Mouse (Mus musculus) liver, embryonic 14.5 days (tissue): ENCODE measurements around the gene Fgf14. TPM values are rescaled to one million over a fixed set of nuclear protein-coding genes. Genes with fewer than 3 reads are reported as not detected.

Source experiments
- ATAC-seq: fragments of 200-750 bp; cut with Nextera tagmentation; 2 replicates; pipeline ENCODE4 v1.8.0; 2017; ENCODE audit warnings: moderate number of reproducible peaks, mild to moderate bottlenecking, moderate library complexity; ENCODE audit not compliant: insufficient read depth
- DNase-seq, 3 experiments: peaks; one replicate each; pipeline ENCODE4 v3.0.0-alpha.2; 2012 to 2013; ENCODE audit warnings: low read depth in 3 of 3, low spot score in 3 of 3
- H3K27ac ChIP-seq: fragments of 300-500 bp; sonication (generic); 2 replicates; pipeline ENCODE4 v1.5.1; 2014; ENCODE audit warnings: moderate library complexity, mild to moderate bottlenecking, control low read depth, inconsistent platforms
- H3K27me3 ChIP-seq: fragments of 300-500 bp; sonication (generic); 2 replicates; pipeline ENCODE4 v1.6.1; 2014; ENCODE audit warnings: mild to moderate bottlenecking, low read length, moderate library complexity; ENCODE audit not compliant: control insufficient read depth, insufficient read depth
- H3K36me3 ChIP-seq: fragments of 300-500 bp; sonication (generic); replicated peaks from 2 replicates; pipeline ENCODE4 v1.6.1; 2014; ENCODE audit warnings: low read depth; ENCODE audit not compliant: control insufficient read depth, insufficient read depth
- H3K4me1 ChIP-seq, 2 experiments: fragments of 200-500 bp in 1 of 2; fragments of 300-500 bp in 1 of 2; sonication (generic) in 1 of 2; replicated peaks; 2 replicates each; pipeline ENCODE4 v1.6.1; 2012 to 2014; ENCODE audit warnings: antibody characterized with exemption in 1 of 2, inconsistent platforms in 1 of 2, low read length in 1 of 2; ENCODE audit not compliant: control insufficient read depth in 2 of 2, insufficient read depth in 2 of 2
- H3K4me2 ChIP-seq: fragments of 300-500 bp; sonication (generic); 2 replicates; pipeline ENCODE4 v1.6.1; 2014; ENCODE audit warnings: low read depth, mild to moderate bottlenecking, control low read depth, moderate library complexity
- H3K4me3 ChIP-seq, 2 experiments: fragments of 200-500 bp in 1 of 2; fragments of 300-500 bp in 1 of 2; sonication (generic) in 1 of 2; 2 replicates each; pipeline ENCODE4 v1.5.1; 2012 to 2014; ENCODE audit warnings: low read depth in 2 of 2, low read length in 2 of 2, mild to moderate bottlenecking in 2 of 2, control low read depth in 1 of 2, inconsistent platforms in 1 of 2, moderate library complexity in 1 of 2; ENCODE audit not compliant: insufficient read depth in 1 of 2
- H3K9ac ChIP-seq: fragments of 300-500 bp; sonication (generic); replicated peaks from 2 replicates; pipeline ENCODE4 v1.6.1; 2014; ENCODE audit warnings: mild to moderate bottlenecking, control low read depth, moderate library complexity
- H3K9me3 ChIP-seq: fragments of 300-500 bp; sonication (generic); 2 replicates; pipeline ENCODE4 v1.6.1; 2016; ENCODE audit warnings: low read length, mixed read lengths; ENCODE audit not compliant: control insufficient read depth
- CTCF ChIP-seq: IDR thresholded peaks from 2 replicates; pipeline ENCODE4 v1.5.1; 2016; ENCODE audit warnings: antibody characterized with exemption, low read depth, control low read depth
- EP300 ChIP-seq: IDR thresholded peaks from 2 replicates; pipeline ENCODE4 v1.6.1; 2016; ENCODE audit warnings: antibody characterized with exemption, low read depth
- WGBS: fragments of 180-500 bp; shearing (Covaris S2); extraction: QIAGEN DNeasy Blood & Tissue Kit; methylation state at CpG from one replicate; pipeline ENCODE4 v1.1.7; 2014; ENCODE audit not compliant: insufficient replicate concordance; 5-methylcytosine and 5-hydroxymethylcytosine counted together
- polyA plus RNA-seq, 2 experiments: library from polyadenylated mRNA; depleted of rRNA in 1 of 2; stranded (reverse) in 1 of 2; unstranded in 1 of 2; fragments of >200 nt; fragmentation: Nextera tagmentation in 1 of 2; extraction: Ambion mirVana in 1 of 2; gene quantifications; 2 replicates each; pipeline versions ENCODE4 v1.2.1 to v1.2.3; 2012 to 2014

Fgf14 gene
- polyA plus RNA-seq, 2 experiments: not detected

- H3K27ac ChIP-seq: no peak overlapping the region
- no peak for DNase-seq
- ATAC-seq: no peak
- no peaks in the 10 kb centered on the region for H3K36me3 ChIP-seq
- no peak overlapping the region for H3K9ac ChIP-seq
- no peak overlapping the region for H3K4me3 ChIP-seq
- peaks cover 6% of the 10 kb centered on the region; the same call in 1 of the 2 replicates for H3K27me3 ChIP-seq
- 30% methylated on average over 8 of the region's 8 CpGs for WGBS
- H3K9me3 ChIP-seq: no peaks in the 10 kb centered on the region
- H3K4me2 ChIP-seq: no peak overlapping the region
- TF ChIP-seq CTCF (no peak), EP300 (no peak)
- H3K4me1 ChIP-seq: no peaks in the 10 kb centered on the region
Measured at GRCm38 (mm10) chr14:124674536-124675141, 2.3 kb downstream of the Fgf14 start.

GRCm38 (mm10) chr14:124669739-124670138 lies 7.2 kb downstream of the Fgf14 start:
- Histone ChIP-seq H3K9me3 (no peaks in the 10 kb centered on the region), H3K9ac (no peak overlapping the region), H3K36me3 (no peaks in the 10 kb centered on the region), H3K4me3 (no peak overlapping the region), H3K27me3 (no peaks in the 10 kb centered on the region), H3K4me2 (no peak overlapping the region), H3K27ac (no peak overlapping the region), H3K4me1 (no peaks in the 10 kb centered on the region)
- ATAC-seq: no peak
- TF ChIP-seq CTCF: no peak
- TF ChIP-seq EP300: no peak
- 36% methylated on average over 7 of the region's 7 CpGs for WGBS
- no peak for DNase-seq

- 34% methylated on average over 3 of the region's 3 CpGs for WGBS
- Histone ChIP-seq H3K27me3 (no peaks in the 10 kb centered on the region), H3K4me1 (no peaks in the 10 kb centered on the region), H3K4me3 (no peak overlapping the region), H3K9ac (no peak overlapping the region), H3K4me2 (no peak overlapping the region), H3K27ac (no peak overlapping the region), H3K9me3 (no peaks in the 10 kb centered on the region), H3K36me3 (no peaks in the 10 kb centered on the region)
- no peak for TF ChIP-seq CTCF
- TF ChIP-seq EP300: no peak
- DNase-seq: no peak
- no peak for ATAC-seq
Measured at GRCm38 (mm10) chr14:124642822-124643221, 34.1 kb downstream of the Fgf14 start.

- H3K4me2 ChIP-seq: no peak overlapping the region
- TF ChIP-seq EP300 (no peak), CTCF (no peak)
- no peak overlapping the region for H3K27ac ChIP-seq
- 46% methylated on average over 2 of the region's 2 CpGs for WGBS
- no peak overlapping the region for H3K4me3 ChIP-seq
- DNase-seq (no peak), ATAC-seq (no peak)
- H3K9me3 ChIP-seq: no peaks in the 10 kb centered on the region
- H3K36me3 ChIP-seq: no peaks in the 10 kb centered on the region
- no peaks in the 10 kb centered on the region for H3K27me3 ChIP-seq
- no peak overlapping the region for H3K9ac ChIP-seq
- no peaks in the 10 kb centered on the region for H3K4me1 ChIP-seq
Measured at GRCm38 (mm10) chr14:124634881-124635280, 42.0 kb downstream of the Fgf14 start.

- TF ChIP-seq CTCF (no peak), EP300 (no peak)
- H3K27ac ChIP-seq: no peak overlapping the region
- WGBS: 32% methylated on average over 2 of the region's 2 CpGs
- no peak overlapping the region for H3K4me2 ChIP-seq
- DNase-seq: no peak
- H3K4me3 ChIP-seq: no peak overlapping the region
- H3K9ac ChIP-seq: no peak overlapping the region
- no peaks in the 10 kb centered on the region for H3K36me3 ChIP-seq
- H3K4me1 ChIP-seq: no peaks in the 10 kb centered on the region
- ATAC-seq: no peak
- H3K27me3 ChIP-seq: no peaks in the 10 kb centered on the region
- no peaks in the 10 kb centered on the region for H3K9me3 ChIP-seq
Measured at GRCm38 (mm10) chr14:124613473-124613872, 63.5 kb downstream of the Fgf14 start.
